Mouse (Mus musculus) embryonic facial prominence, embryonic 14.5 days (tissue): ENCODE measurements around the gene Bag6. TPM values are rescaled to one million over a fixed set of nuclear protein-coding genes. Genes with fewer than 3 reads are reported as not detected.
A peak's percentile ranks its signal among the peaks of the same experiment; 100 is the strongest.

Source experiments
- ATAC-seq: fragments of 200-750 bp; cut with Nextera tagmentation; 2 replicates; pipeline ENCODE4 v1.8.0; 2017; ENCODE audit warnings: low read depth, moderate number of reproducible peaks, moderate TSS enrichment
- DNase-seq: peaks from one replicate; pipeline ENCODE4 v3.0.0-alpha.2; 2015; ENCODE audit warnings: low spot score
- H3K27ac ChIP-seq: fragments of 300-500 bp; sonication (generic); replicated peaks from 2 replicates; pipeline ENCODE4 v1.5.1; 2014; ENCODE audit warnings: low read depth, mild to moderate bottlenecking, low read length, moderate library complexity
- H3K27me3 ChIP-seq: fragments of 300-500 bp; sonication (generic); replicated peaks from 2 replicates; pipeline ENCODE4 v1.6.1; 2014; ENCODE audit warnings: low read length; ENCODE audit not compliant: control insufficient read depth, insufficient read depth
- H3K36me3 ChIP-seq: fragments of 300-500 bp; sonication (generic); 2 replicates; pipeline ENCODE4 v1.6.1; 2014; ENCODE audit warnings: low read length, mixed read lengths; ENCODE audit not compliant: control insufficient read depth, insufficient read depth
- H3K4me1 ChIP-seq: fragments of 300-500 bp; sonication (generic); 2 replicates; pipeline ENCODE4 v1.6.1; 2014; ENCODE audit warnings: antibody characterized with exemption, low read length; ENCODE audit not compliant: control insufficient read depth, insufficient read depth
- H3K4me2 ChIP-seq: fragments of 300-500 bp; sonication (generic); 2 replicates; pipeline ENCODE4 v1.6.1; 2014; ENCODE audit warnings: low read depth, mild to moderate bottlenecking, low read length, moderate library complexity, mixed read lengths
- H3K4me3 ChIP-seq: fragments of 300-500 bp; sonication (generic); 2 replicates; pipeline ENCODE4 v1.5.1; 2014; ENCODE audit warnings: low read depth, mild to moderate bottlenecking, low read length
- H3K9ac ChIP-seq: fragments of 300-500 bp; sonication (generic); 2 replicates; pipeline ENCODE4 v1.6.1; 2014; ENCODE audit warnings: low read depth, mild to moderate bottlenecking, low read length, moderate library complexity, mixed read lengths
- H3K9me3 ChIP-seq: fragments of 300-500 bp; sonication (generic); 2 replicates; pipeline ENCODE4 v1.6.1; 2016; ENCODE audit warnings: low read length; ENCODE audit not compliant: control insufficient read depth
- WGBS: fragments of 180-500 bp; shearing (Covaris S2); extraction: QIAGEN DNeasy Blood & Tissue Kit; methylation state at CpG from one replicate; pipeline ENCODE4 v1.1.7; 2014; 5-methylcytosine and 5-hydroxymethylcytosine counted together
- polyA plus RNA-seq: library from polyadenylated mRNA; unstranded; fragments of >200 nt; fragmentation: Nextera tagmentation; extraction: Ambion mirVana; gene quantifications from 2 replicates; pipeline ENCODE4 v1.2.1, GENCODE M21; 2014

Gene Bag6
- polyA plus RNA-seq, 1 experiment from 2014 or later, result 77.3 TPM

DNA sequence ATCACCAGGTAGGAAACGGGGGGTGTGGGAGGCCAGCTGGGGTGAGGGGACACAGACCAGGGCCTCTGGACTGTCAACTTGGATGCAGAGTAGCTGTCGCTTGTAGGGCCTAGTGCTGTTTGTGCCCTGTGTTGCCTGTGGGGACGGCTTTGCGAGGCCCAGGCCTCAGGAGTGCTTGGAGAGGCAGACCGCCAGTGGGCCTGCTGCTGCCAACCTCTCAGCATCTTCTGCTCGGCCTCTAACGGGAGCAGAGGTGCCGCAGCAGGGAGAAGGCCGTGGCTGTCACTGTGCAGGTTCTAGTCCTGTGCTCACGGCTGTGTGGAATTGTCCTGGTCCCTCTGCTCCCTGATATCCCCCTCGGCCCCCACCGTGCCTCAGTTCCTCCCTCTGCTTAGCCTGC is 38.4 kb upstream of the Bag6 start:
- no peak for ATAC-seq
- H3K4me3 ChIP-seq, result no peak overlapping the region
- no peaks in the 10 kb centered on the region for H3K4me1 ChIP-seq
- no peak overlapping the region for H3K4me2 ChIP-seq
- no peak overlapping the region for H3K9ac ChIP-seq
- peaks cover 97% of the 10 kb centered on the region for H3K36me3 ChIP-seq
- DNase-seq, result no peak
- WGBS, result 84% methylated on average over 11 of the region's 12 CpGs
- no peak overlapping the region for H3K27ac ChIP-seq
- no peaks in the 10 kb centered on the region for H3K27me3 ChIP-seq
- no peaks in the 10 kb centered on the region for H3K9me3 ChIP-seq

DNA sequence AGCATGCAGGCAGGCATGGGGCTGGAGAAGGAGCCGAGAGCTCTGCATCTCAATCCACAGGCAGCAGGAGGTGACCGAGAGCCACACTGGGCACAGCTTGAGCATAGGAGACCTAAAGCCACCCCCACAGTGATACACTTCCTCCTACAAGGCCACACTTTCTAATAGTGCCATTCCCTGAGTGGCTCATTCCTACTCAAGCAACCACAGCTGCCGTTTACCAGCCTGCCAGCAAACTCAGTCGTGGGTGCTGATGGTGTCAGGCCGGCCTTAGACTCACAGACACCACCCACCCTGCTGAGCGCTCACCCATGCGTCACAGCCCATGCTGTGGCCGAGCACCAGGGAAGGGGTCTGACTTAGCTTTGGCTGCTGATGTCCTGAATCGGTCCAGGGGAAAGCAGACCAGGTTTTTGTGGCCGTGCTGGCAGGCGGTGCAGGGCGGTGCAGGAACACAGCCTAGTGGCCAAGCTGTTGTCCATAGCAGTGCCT is 37.8 kb upstream of the Bag6 start:
- no peaks in the 10 kb centered on the region for H3K9me3 ChIP-seq
- H3K4me2 ChIP-seq, result no peak overlapping the region
- 86% methylated on average over 12 of the region's 12 CpGs for WGBS
- no peak for DNase-seq
- H3K36me3 ChIP-seq, result peaks cover 98% of the 10 kb centered on the region
- no peak overlapping the region for H3K27ac ChIP-seq
- H3K4me1 ChIP-seq, result no peaks in the 10 kb centered on the region
- no peak overlapping the region for H3K4me3 ChIP-seq
- no peak for ATAC-seq
- H3K9ac ChIP-seq, result no peak overlapping the region; the same call in 1 of the 2 replicates
- no peaks in the 10 kb centered on the region for H3K27me3 ChIP-seq

DNA sequence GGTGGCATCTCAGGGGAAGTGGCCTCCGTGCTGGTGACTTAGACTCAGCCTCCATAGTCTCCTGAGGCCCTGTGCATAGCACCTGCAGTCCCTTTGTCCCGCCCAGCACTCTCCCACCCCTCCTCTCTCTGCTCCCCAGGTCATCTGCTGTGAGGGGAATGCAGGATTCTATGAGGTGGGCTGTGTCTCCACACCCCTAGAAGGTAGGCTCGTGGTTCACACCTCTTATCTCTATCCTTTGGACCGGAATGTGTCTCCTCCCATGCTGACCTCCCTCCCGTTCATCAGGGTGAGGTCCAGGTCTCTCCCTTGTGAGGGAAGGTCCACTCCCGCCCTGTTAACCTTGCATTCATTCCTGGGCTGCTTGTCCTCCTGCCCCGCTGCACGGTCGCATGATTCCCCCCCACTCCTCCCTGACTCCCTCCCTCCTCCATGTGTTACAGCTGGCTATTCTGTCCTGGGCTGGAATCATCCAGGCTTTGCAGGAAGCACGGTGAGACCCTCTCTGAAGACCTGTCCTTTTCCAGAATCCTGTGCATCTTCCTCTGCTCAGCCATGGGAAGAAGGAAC is 34.7 kb upstream of the Bag6 start:
- H3K9me3 ChIP-seq, result no peaks in the 10 kb centered on the region
- H3K4me2 ChIP-seq, result no peak overlapping the region
- no peaks in the 10 kb centered on the region for H3K4me1 ChIP-seq
- H3K4me3 ChIP-seq, result no peak overlapping the region
- H3K36me3 ChIP-seq, result peaks cover 90% of the 10 kb centered on the region
- H3K27me3 ChIP-seq, result no peaks in the 10 kb centered on the region
- no peak for ATAC-seq
- DNase-seq, result no peak
- H3K27ac ChIP-seq, result no peak overlapping the region
- H3K9ac ChIP-seq, result no peak overlapping the region
- 82% methylated on average over 10 of the region's 10 CpGs for WGBS

DNA sequence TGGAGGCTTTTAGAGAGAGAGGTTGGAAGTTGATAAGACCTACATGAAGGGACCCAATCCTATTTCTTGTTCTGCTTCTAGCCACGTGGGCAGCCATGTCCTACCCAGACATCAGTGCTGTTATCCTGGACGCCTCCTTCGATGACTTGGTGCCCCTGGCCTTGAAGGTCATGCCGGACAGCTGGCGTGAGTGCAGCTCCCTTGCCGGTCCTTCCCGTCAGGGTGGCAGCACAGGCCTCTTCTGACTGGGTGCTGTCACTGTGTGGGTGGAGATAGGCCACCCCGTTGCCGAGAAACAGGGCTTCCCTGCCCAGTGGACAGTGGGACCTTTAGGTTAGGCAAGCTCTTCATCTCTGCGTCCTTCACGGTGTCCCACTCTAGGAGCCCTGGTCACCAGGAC is 33.8 kb upstream of the Bag6 start:
- H3K9ac ChIP-seq, result no peak overlapping the region
- no peaks in the 10 kb centered on the region for H3K9me3 ChIP-seq
- 87% methylated on average over 10 of the region's 11 CpGs for WGBS
- no peaks in the 10 kb centered on the region for H3K4me1 ChIP-seq
- no peak overlapping the region for H3K4me3 ChIP-seq
- H3K27me3 ChIP-seq, result no peaks in the 10 kb centered on the region
- peaks cover 81% of the 10 kb centered on the region for H3K36me3 ChIP-seq
- H3K27ac ChIP-seq, result no peak overlapping the region
- H3K4me2 ChIP-seq, result no peak overlapping the region
- DNase-seq (no peak), ATAC-seq (no peak)

- Histone ChIP-seq H3K9ac (no peak overlapping the region), H3K36me3 (peaks cover 70% of the 10 kb centered on the region)
Measured at GRCm38 (mm10) chr17:35102299-35102698, 32.7 kb upstream of the Bag6 start.

DNA sequence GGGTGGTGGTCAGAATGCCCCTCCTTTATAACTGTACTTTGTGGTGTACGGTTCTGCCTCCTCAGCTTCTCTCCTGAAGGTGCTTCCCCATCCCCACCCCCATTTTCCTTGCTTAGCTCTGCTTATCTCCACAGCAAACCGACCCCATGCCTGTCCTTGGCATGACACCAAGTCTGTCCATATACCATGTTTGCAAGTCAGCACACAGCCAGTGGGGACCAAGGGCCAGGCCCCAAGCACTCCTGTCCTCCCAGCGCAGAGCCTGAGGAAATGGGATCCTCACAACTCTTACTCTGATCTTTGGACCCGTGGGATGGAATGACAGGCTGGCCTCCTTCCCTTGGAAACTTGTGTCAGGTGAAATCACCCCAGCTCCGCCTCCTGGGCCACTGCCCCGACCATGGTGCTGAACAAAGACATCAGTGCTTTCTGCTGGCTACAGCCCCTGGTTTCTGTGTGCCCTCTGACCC is 31.7 kb upstream of the Bag6 start:
- H3K36me3 ChIP-seq, result peaks cover 61% of the 10 kb centered on the region
- WGBS, result 70% methylated on average over 6 of the region's 6 CpGs
- no peak overlapping the region for H3K9ac ChIP-seq
- H3K4me1 ChIP-seq, result no peaks in the 10 kb centered on the region
- H3K4me2 ChIP-seq, result no peak overlapping the region
- H3K27me3 ChIP-seq, result no peaks in the 10 kb centered on the region
- H3K9me3 ChIP-seq, result no peaks in the 10 kb centered on the region
- ATAC-seq (no peak), DNase-seq (no peak)
- H3K27ac ChIP-seq, result no peak overlapping the region
- H3K4me3 ChIP-seq, result no peak overlapping the region

More at GRCm38 (mm10) chr17:35102299-35102698, 32.7 kb upstream of the Bag6 start:
- 62% methylated on average over 6 of the region's 8 CpGs for WGBS
- no peaks in the 10 kb centered on the region for H3K27me3 ChIP-seq
- no peaks in the 10 kb centered on the region for H3K9me3 ChIP-seq
- H3K4me2 ChIP-seq, result no peak overlapping the region
- peak; percentile 60 for ATAC-seq
- H3K4me3 ChIP-seq, result no peak overlapping the region
- H3K27ac ChIP-seq, result no peak overlapping the region
- no peaks in the 10 kb centered on the region for H3K4me1 ChIP-seq
- DNase-seq, result peak; percentile 39

- Histone ChIP-seq H3K9ac (no peak overlapping the region), H3K9me3 (no peaks in the 10 kb centered on the region), H3K4me2 (no peak overlapping the region), H3K27ac (no peak overlapping the region), H3K4me1 (no peaks in the 10 kb centered on the region), H3K36me3 (peaks cover 53% of the 10 kb centered on the region), H3K27me3 (no peaks in the 10 kb centered on the region), H3K4me3 (no peak overlapping the region)
- WGBS, result 89% methylated on average over 7 of the region's 7 CpGs
- no peak for ATAC-seq
- DNase-seq, result no peak
Measured at GRCm38 (mm10) chr17:35104079-35104478, 30.9 kb upstream of the Bag6 start.

GRCm38 (mm10) chr17:35104754-35105153 is 30.2 kb upstream of the Bag6 start:
- no peak overlapping the region for H3K9ac ChIP-seq
- ATAC-seq (no peak), DNase-seq (no peak)
- H3K36me3 ChIP-seq, result peaks cover 46% of the 10 kb centered on the region
- no peak overlapping the region for H3K4me2 ChIP-seq
- no peak overlapping the region for H3K4me3 ChIP-seq
- no peaks in the 10 kb centered on the region for H3K4me1 ChIP-seq
- no peaks in the 10 kb centered on the region for H3K9me3 ChIP-seq
- H3K27ac ChIP-seq, result no peak overlapping the region
- H3K27me3 ChIP-seq, result no peaks in the 10 kb centered on the region
- WGBS, result 81% methylated on average over 6 of the region's 6 CpGs
